Mouse (Mus musculus): ENCODE results near the gene Rnf220. TPM values are rescaled to one million over a fixed set of nuclear protein-coding genes. Genes with fewer than 3 reads are reported as not detected.

The Rnf220 gene
- total and polyA plus RNA-seq, 3 experiments = 64.4 to 117 (median 86.8) TPM

DNA sequence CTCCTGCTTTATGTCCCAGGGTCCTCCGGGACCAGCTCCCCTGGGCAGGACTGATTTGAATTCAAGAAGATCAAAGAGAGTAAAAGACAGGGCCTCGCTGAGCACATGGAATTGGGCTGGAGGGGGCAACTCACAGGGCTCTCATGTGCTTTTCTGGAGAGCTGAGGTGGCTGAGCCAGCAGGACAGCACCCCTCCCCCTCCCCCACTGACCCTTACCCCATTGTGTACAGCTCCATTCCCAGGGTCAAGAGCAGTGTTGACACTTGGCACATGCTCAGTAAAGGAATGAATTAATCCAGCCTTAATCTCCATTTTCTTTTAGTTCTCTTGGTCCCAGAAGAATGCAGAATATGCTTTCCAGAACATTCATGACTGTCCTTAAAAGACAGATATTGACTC, 125.0 kb downstream of the Rnf220 start:
- no peaks in the 10 kb centered on the region for H3K9me3 ChIP-seq (replicated peaks; ENCODE audit: low read length)
- DNase-seq (ENCODE audit: extremely low read depth) = no peak
- peaks cover 1% of the 10 kb centered on the region for H3K27me3 ChIP-seq (replicated peaks)
- no peak overlapping the region for H3K27ac ChIP-seq (ENCODE audit: insufficient read depth, low read depth)
- dilution Hi-C loops (cut with MboI; ENCODE audit: extremely low pct_ligation_motif_present, extremely low pct_unique_long_range_greater_than_20kb, low sequenced_read_pairs) (no loop called here), in situ Hi-C loops (cut with MboI; ENCODE audit: low pct_ligation_motif_present, low pct_unique_long_range_greater_than_20kb, low sequenced_read_pairs) (no loop called here)
- H3K79me2 ChIP-seq (replicated peaks; ENCODE audit: control insufficient read depth, extremely low read depth, insufficient read depth, poor library complexity, severe bottlenecking) = no peaks in the 10 kb centered on the region
- no peak for TF ChIP-seq BHLHE40 (IDR thresholded peaks at IDR 0.05; ENCODE audit: low read depth, low read length)
- TF ChIP-seq MAX (IDR thresholded peaks at IDR 0.05; ENCODE audit: low read length) = no peak
- TF ChIP-seq HCFC1 (IDR thresholded peaks at IDR 0.05; ENCODE audit: low read depth, low read length) = no peak
- TF ChIP-seq NELFE (IDR thresholded peaks at IDR 0.05; ENCODE audit: low read depth, low read length) = no peak
- TF ChIP-seq EP300 (IDR thresholded peaks at IDR 0.05; ENCODE audit: low read length) = no peak
- no peak for TF ChIP-seq ZMIZ1 (IDR thresholded peaks at IDR 0.05; ENCODE audit: low read depth, low read length)
- TF ChIP-seq RCOR1 (conservative IDR thresholded peaks at IDR 0.05; ENCODE audit: low read depth, low read length) = no peak
- no peak for TF ChIP-seq TBP (conservative IDR thresholded peaks at IDR 0.05; ENCODE audit: low read depth, low read length)
- TF ChIP-seq KAT2A (IDR thresholded peaks at IDR 0.05; ENCODE audit: insufficient replicate concordance, low read length) = no peak
- no peak for TF ChIP-seq ETS1 (conservative IDR thresholded peaks at IDR 0.05; ENCODE audit: low read depth, low read length)
- no peak for TF ChIP-seq ZC3H11A (IDR thresholded peaks at IDR 0.05; ENCODE audit: low read depth, low read length)
- no peak for TF ChIP-seq CHD1 (IDR thresholded peaks at IDR 0.05; ENCODE audit: low read depth, low read length)
- no peak for TF ChIP-seq POLR2A (IDR thresholded peaks at IDR 0.05; ENCODE audit: low read depth, low read length)
- TF ChIP-seq JUND (conservative IDR thresholded peaks at IDR 0.05; ENCODE audit: low read depth, low read length) = no peak
- no peak for TF ChIP-seq UBTF (IDR thresholded peaks at IDR 0.05; ENCODE audit: low read depth, low read length)
- no peak for TF ChIP-seq E2F4 (IDR thresholded peaks at IDR 0.05; ENCODE audit: insufficient replicate concordance, low read depth, low read length)
- TF ChIP-seq SMC3 (IDR thresholded peaks at IDR 0.05; ENCODE audit: low read depth, low read length) = no peak
- no peak for TF ChIP-seq CTCF (conservative IDR thresholded peaks at IDR 0.05 in 1 of 2, IDR thresholded peaks at IDR 0.05 in 1 of 2; ENCODE audit: low read depth in 2 of 2, low read length in 2 of 2)
- no peak for TF ChIP-seq USF1 (IDR thresholded peaks at IDR 0.05; ENCODE audit: low read depth, low read length)
- no peak for TF ChIP-seq TCF12 (IDR thresholded peaks at IDR 0.05; ENCODE audit: low read depth, low read length)
- no peak overlapping the region for H3K4me2 ChIP-seq (ENCODE audit: insufficient read depth, low read depth, poor library complexity, severe bottlenecking)
- peaks cover 0 to 15% of the 10 kb centered on the region in 2 experiments; a peak in 2 of 4 replicates for H3K4me1 ChIP-seq (ENCODE audit: control insufficient read depth in 1 of 2, insufficient read depth in 2 of 2)
- no peak overlapping the region for H3K9ac ChIP-seq (ENCODE audit: insufficient read depth, low read depth)
- no peaks in the 10 kb centered on the region for H3K36me3 ChIP-seq (replicated peaks in 1 of 2; ENCODE audit: control insufficient read depth in 1 of 2, insufficient read depth in 1 of 2, low read length in 1 of 2)
- H3K4me3 ChIP-seq (replicated peaks in 1 of 3; ENCODE audit: low read depth in 2 of 3, low read length in 2 of 3, poor library complexity in 1 of 3) = no peak overlapping the region

DNA sequence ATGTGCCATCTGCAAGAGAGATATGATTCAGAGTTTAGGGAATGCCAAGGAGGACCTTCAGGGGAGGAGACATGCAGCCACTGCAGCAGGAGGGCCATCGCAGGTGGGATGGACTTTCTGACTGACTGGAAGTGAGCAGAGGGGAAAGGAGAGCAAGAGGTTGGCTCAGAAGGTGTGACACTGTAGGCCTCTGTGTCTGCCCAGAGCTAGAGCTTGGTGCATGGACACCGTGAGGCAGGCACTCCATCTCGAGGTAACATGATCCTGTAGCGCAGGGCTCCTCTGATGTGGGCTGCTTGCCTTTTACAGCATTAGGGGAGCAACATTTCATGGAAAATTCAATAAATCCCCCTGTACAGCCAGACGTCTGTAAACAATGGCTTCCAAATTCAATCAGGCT, 126.5 kb downstream of the Rnf220 start:
- in situ Hi-C loops (cut with MboI; ENCODE audit: low pct_ligation_motif_present, low pct_unique_long_range_greater_than_20kb, low sequenced_read_pairs) = no loop called here
- Histone ChIP-seq H3K4me3 (replicated peaks in 1 of 3; ENCODE audit: low read depth in 2 of 3, low read length in 2 of 3, poor library complexity in 1 of 3) (no peak overlapping the region), H3K36me3 (replicated peaks in 1 of 2; ENCODE audit: control insufficient read depth in 1 of 2, insufficient read depth in 1 of 2, low read length in 1 of 2) (no peaks in the 10 kb centered on the region), H3K27ac (ENCODE audit: insufficient read depth, low read depth) (no peak overlapping the region), H3K9ac (ENCODE audit: insufficient read depth, low read depth) (no peak overlapping the region), H3K4me2 (ENCODE audit: insufficient read depth, low read depth, poor library complexity, severe bottlenecking) (no peak overlapping the region), H3K4me1 (ENCODE audit: control insufficient read depth in 1 of 2, insufficient read depth in 2 of 2) (peaks cover 0 to 15% of the 10 kb centered on the region in 2 experiments; a peak in 2 of 4 replicates), H3K79me2 (replicated peaks; ENCODE audit: control insufficient read depth, extremely low read depth, insufficient read depth, poor library complexity, severe bottlenecking) (no peaks in the 10 kb centered on the region), H3K27me3 (replicated peaks) (peaks cover 1% of the 10 kb centered on the region), H3K9me3 (replicated peaks; ENCODE audit: low read length) (no peaks in the 10 kb centered on the region)
- dilution Hi-C loops (cut with MboI; ENCODE audit: extremely low pct_ligation_motif_present, extremely low pct_unique_long_range_greater_than_20kb, low sequenced_read_pairs) = no loop called here
- DNase-seq (ENCODE audit: extremely low read depth) = no peak
- TF ChIP-seq PAX5 (IDR thresholded peaks at IDR 0.05; ENCODE audit: low read length) (no peak), KAT2A (IDR thresholded peaks at IDR 0.05; ENCODE audit: insufficient replicate concordance, low read length) (no peak), MAX (IDR thresholded peaks at IDR 0.05; ENCODE audit: low read length) (no peak), E2F4 (IDR thresholded peaks at IDR 0.05; ENCODE audit: insufficient replicate concordance, low read depth, low read length) (no peak), MYC (IDR thresholded peaks at IDR 0.05; ENCODE audit: low read depth, low read length) (no peak), SIN3A (IDR thresholded peaks at IDR 0.05; ENCODE audit: low read length) (no peak), ZMIZ1 (IDR thresholded peaks at IDR 0.05; ENCODE audit: low read depth, low read length) (no peak)

Measured in CH12.LX (cell line).